Mouse (Mus musculus): ENCODE measurements around the gene Slc9b1.

Gene Slc9b1

GRCm38 (mm10) chr3:135438913-135439531 lies 91.2 kb downstream of the Slc9b1 start:
- peak; percentile 84 for DNase-seq

- DNase-seq, result no peak
These were observed 91.8 kb downstream of the Slc9b1 start for GRCm38 (mm10) chr3:135439651-135440050.

GRCm38 (mm10) chr3:135440221-135440620 lies 92.4 kb downstream of the Slc9b1 start:
- DNase-seq, result peak; percentile 56

- no peak for DNase-seq
These were observed 92.8 kb downstream of the Slc9b1 start for GRCm38 (mm10) chr3:135440621-135441020.

- DNase-seq, result no peak
These were observed 97.1 kb downstream of the Slc9b1 start for GRCm38 (mm10) chr3:135444930-135445329.

Measured in thymus, postnatal 4 days (tissue).